Comparison of ENCODE assay signal across 21 mouse cellular contexts in genomic region chrX:164270603-164271002, GRCm38 (mm10). TPM values are rescaled to one million over a fixed set of nuclear protein-coding genes. Genes with fewer than 3 reads are reported as not detected.
DNase-seq lines count a peak whose midpoint lies in the region; ATAC-seq and TF ChIP-seq lines count a peak whose summit lies in the region.
"Had no signal": no experiment of that assay in that cellular context is flagged by ENCODE, and none has a peak within 500 bp of the region (broad histone marks: within the 10 kb centered on the region; RNA-seq: fewer than 3 reads in every experiment).

No protein-coding gene starts in this region.

- H3K27me3 ChIP-seq in liver, embryonic 12.5 days (replicated peaks), result peaks cover 7% of the 10 kb centered on the region; the same call in 1 of the 2 replicates
- H3K27me3 ChIP-seq in liver, postnatal 0 days (ENCODE audit: insufficient read depth, low read length), result no peaks in the 10 kb centered on the region
- H3K27me3 ChIP-seq: CH12.LX had no signal

- H3K27ac ChIP-seq in liver, embryonic 12.5 days, result no peak overlapping the region
- no peak overlapping the region for H3K27ac ChIP-seq in liver, postnatal 0 days (ENCODE audit: low read depth)
- H3K27ac ChIP-seq: embryonic facial prominence, embryonic 13.5 days; hindbrain, embryonic 12.5 days had no signal

- TF ChIP-seq CTCF in liver, postnatal 0 days (IDR thresholded peaks at IDR 0.05; ENCODE audit: low read depth), result no peak

- ATAC-seq in liver, embryonic 12.5 days, result no peak
- peak; percentile 67 for ATAC-seq in granulocyte monocyte progenitor cell, adult 5-6 weeks (replicated peaks; ENCODE audit: poor library complexity, severe bottlenecking)
- no peak for ATAC-seq in liver, postnatal 0 days
- ATAC-seq: forebrain, embryonic 16.5 days; hindbrain, embryonic 16.5 days; inflammation-experienced regulatory T-cells, adult 6 months had no signal

- peaks cover 6% of the 10 kb centered on the region; the same call in 1 of the 2 replicates for H3K4me1 ChIP-seq in liver, embryonic 12.5 days
- no peaks in the 10 kb centered on the region for H3K4me1 ChIP-seq in liver, postnatal 0 days (ENCODE audit: insufficient read depth)
- H3K4me1 ChIP-seq: embryonic facial prominence, embryonic 13.5 days; hindbrain, embryonic 12.5 days had no signal

- peak overlapping the region; percentile 64 for H3K4me3 ChIP-seq in liver, embryonic 12.5 days
- peak overlapping the region; percentile 55 for H3K4me3 ChIP-seq in liver, postnatal 0 days (ENCODE audit: low read depth, low read length)
- H3K4me3 ChIP-seq: hindbrain, embryonic 12.5 days had no signal

- H3K9ac ChIP-seq in liver, embryonic 12.5 days, result peak overlapping the region; percentile 74
- H3K9ac ChIP-seq in liver, postnatal 0 days (replicated peaks), result no peak overlapping the region; the same call in 1 of the 2 replicates
- H3K9ac ChIP-seq: embryonic facial prominence, embryonic 13.5 days; hindbrain, embryonic 12.5 days had no signal

- no peaks in the 10 kb centered on the region for H3K9me3 ChIP-seq in liver, embryonic 12.5 days (replicated peaks)
- H3K9me3 ChIP-seq in liver, postnatal 0 days (ENCODE audit: low read length), result no peaks in the 10 kb centered on the region
- H3K9me3 ChIP-seq: embryonic facial prominence, embryonic 13.5 days; hindbrain, embryonic 12.5 days had no signal

- peak overlapping the region; percentile 60 for H3K4me2 ChIP-seq in liver, embryonic 12.5 days
- H3K4me2 ChIP-seq in liver, postnatal 0 days (ENCODE audit: low read depth, low read length), result peak overlapping the region; percentile 61

- DNase-seq in liver, result no peak
- no peak for DNase-seq in liver, postnatal 0 days
- DNase-seq in cerebellum, adult 8-10 months, result no peak
- DNase-seq in ovary, postnatal 10 days (ENCODE audit: low spot score), result no peak
- DNase-seq in urinary bladder, postnatal 14 days (ENCODE audit: low spot score), result no peak
- DNase-seq: adrenal gland, adult 8-10 months; adrenal gland, postnatal 36 days; cerebellum, adult 9-11 months; cerebellum, postnatal 36 days; gastrocnemius, postnatal 14 days; heart, postnatal 10 days; heart, postnatal 4 days had no signal

- no peak for TF ChIP-seq EP300 in liver, postnatal 0 days (IDR thresholded peaks at IDR 0.05; ENCODE audit: low read depth)

- H3K36me3 ChIP-seq in liver, embryonic 12.5 days, result no peaks in the 10 kb centered on the region
- H3K36me3 ChIP-seq in liver, postnatal 0 days (replicated peaks; ENCODE audit: insufficient read depth, low read length), result no peaks in the 10 kb centered on the region
- H3K36me3 ChIP-seq: embryonic facial prominence, embryonic 13.5 days; hindbrain, embryonic 12.5 days had no signal

- 72% methylated on average over 3 of the region's 3 CpGs for WGBS in liver, embryonic 12.5 days (ENCODE audit: insufficient replicate concordance)
- WGBS in liver, postnatal 0 days (ENCODE audit: insufficient replicate concordance), result 67% methylated on average over 3 of the region's 3 CpGs

RNA-seq across cellular contexts. Expression of gene Pir, which starts 1.4 kb away (rescaled TPM):
- polyA plus RNA-seq in liver, embryonic 12.5 days (2016; fragmentation: Nextera tagmentation; extraction: Ambion mirVana), result 18.8 and 19.8 TPM in 2 replicates
- total RNA-seq in granulocyte monocyte progenitor cell, adult 5-6 weeks (2014; fragmentation: Nextera tagmentation), result 3.6 TPM in 1 of 2 replicates, not detected in the other
- total RNA-seq in granulocyte monocyte progenitor cell, adult 5-6 weeks (2017), result 2.5 TPM in 1 of 2 replicates, not detected in the other
- 12.3 and 14.3 TPM in 2 replicates for polyA plus RNA-seq in liver, postnatal 0 days (2015; fragmentation: Nextera tagmentation; extraction: Ambion mirVana)
- total RNA-seq: CH12.LX had no signal
- polyA plus RNA-seq: inflammation-experienced regulatory T-cells, adult 6 months had no signal

RNA-seq across cellular contexts. Expression of gene Bmx, which starts 12.6 kb away (rescaled TPM):
- polyA plus RNA-seq in liver, embryonic 12.5 days (2016; fragmentation: Nextera tagmentation; extraction: Ambion mirVana), result 0.16 and 0.20 TPM in 2 replicates
- 4.7 and 5.5 TPM in 2 replicates for total RNA-seq in granulocyte monocyte progenitor cell, adult 5-6 weeks (2014; fragmentation: Nextera tagmentation)
- 5.0 and 10.1 TPM in 2 replicates for total RNA-seq in granulocyte monocyte progenitor cell, adult 5-6 weeks (2017)
- polyA plus RNA-seq in liver, postnatal 0 days (2015; fragmentation: Nextera tagmentation; extraction: Ambion mirVana), result 0.81 and 0.83 TPM in 2 replicates
- total RNA-seq: ES-E14 had no signal
- polyA plus RNA-seq: inflammation-experienced regulatory T-cells, adult 6 months had no signal
